Mouse (Mus musculus) hematopoietic stem cell, adult 5-6 weeks (primary cell): ENCODE data around the gene Larp4. TPM values are rescaled to one million over a fixed set of nuclear protein-coding genes. Genes with fewer than 3 reads are reported as not detected.
A peak's percentile ranks its signal among the peaks of the same experiment; 100 is the strongest.

ENCODE experiments used
- ATAC-seq, 2 experiments: fragments of 125-278 bp in 1 of 2; replicated peaks in 1 of 2; 2 replicates each; pipeline ENCODE4 v1.8.0; 2016 to 2017; ENCODE audit warnings: inconsistent platforms in 2 of 2, mild to moderate bottlenecking in 2 of 2, moderate number of reproducible peaks in 2 of 2, low read depth in 1 of 2, moderate TSS enrichment in 1 of 2; ENCODE audit not compliant: low FRiP score in 2 of 2, poor library complexity in 2 of 2, severe bottlenecking in 2 of 2, insufficient read depth in 1 of 2, low TSS enrichment in 1 of 2
- total RNA-seq: library from RNA; stranded (forward); fragments of 172-1452, 232-1000 nt; gene quantifications from 2 replicates; pipeline ENCODE4 v1.2.3, GENCODE M21; 2017

Larp4 gene
- total RNA-seq, 1 experiment from 2014 or later, result 94.0 TPM

DNA sequence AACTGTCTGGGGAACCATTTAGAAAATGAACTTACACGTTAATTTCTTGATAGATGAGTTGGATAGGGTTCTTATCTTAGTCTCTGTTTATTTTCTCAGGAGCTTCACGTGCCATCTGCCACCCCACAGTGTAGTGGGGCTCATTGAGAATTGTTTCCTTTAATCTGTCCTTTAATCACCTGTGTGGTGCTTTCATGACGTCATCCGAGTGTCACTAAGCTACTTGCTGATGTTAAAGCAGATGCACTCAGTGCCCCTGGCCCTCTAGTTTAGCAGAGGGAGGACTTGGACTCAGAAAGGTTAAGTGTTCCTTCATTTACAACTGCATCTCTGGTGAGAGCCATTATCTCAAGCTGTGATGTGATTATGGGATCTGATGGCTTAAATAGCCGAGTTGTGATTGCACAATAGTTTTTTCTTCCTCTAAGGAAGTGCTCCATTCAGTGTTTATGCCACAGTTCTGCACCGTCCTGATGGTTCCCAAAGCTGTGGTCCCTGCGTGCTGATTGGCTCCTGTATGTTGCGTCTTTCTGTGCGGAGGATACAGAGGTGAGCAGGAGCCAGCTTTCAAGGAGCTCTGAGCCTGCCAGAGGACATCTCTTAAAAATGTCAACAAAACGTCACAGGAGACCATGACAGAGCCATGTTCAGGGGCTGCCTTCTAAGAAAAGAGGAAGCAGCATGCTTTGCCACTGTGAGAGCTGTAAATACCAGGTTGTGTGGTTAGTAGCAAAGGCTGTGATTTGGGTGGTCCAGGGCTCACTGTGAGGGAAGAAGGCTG is 71.6 kb downstream of the Larp4 start:
- ATAC-seq, result peak; percentile 73 to 80

GRCm38 (mm10) chr15:100042048-100042400 is 72.2 kb downstream of the Larp4 start:
- ATAC-seq, result no peak

- no peak for ATAC-seq
These were observed 75.7 kb downstream of the Larp4 start for GRCm38 (mm10) chr15:100045576-100045975.

DNA sequence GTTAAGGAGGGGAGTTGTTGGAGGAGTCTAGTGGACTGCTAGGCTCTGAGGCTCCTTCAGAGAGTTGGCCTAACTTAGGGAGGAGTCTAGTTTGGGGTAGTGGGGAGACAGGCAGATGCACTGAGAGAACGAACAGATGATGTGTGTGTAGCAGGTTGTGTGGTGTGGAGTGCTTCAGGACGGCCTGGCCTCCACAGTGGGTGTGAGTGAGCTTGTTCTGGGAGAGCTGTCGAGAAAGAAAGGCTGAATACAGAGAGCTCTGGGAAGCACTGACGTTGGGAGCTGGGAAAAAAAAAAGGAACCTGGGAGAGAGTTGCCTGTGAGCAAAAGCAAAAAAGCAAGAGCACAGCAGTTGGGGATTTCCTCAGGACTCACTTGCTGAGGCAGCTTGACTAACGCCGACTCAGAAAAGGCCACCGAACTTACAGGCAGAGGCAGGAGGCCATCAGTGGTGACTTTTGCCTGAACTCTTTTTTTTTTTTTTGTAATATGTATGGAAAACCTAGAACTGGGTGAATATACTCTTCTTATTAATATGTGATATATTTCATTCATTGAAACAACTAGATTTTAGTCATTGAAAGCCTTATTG is 79.7 kb downstream of the Larp4 start:
- ATAC-seq, result no peak

- ATAC-seq, result no peak
These were observed 81.1 kb downstream of the Larp4 start for GRCm38 (mm10) chr15:100050940-100051339.

- no peak for ATAC-seq
These were observed 82.9 kb downstream of the Larp4 start for GRCm38 (mm10) chr15:100052726-100053125.

- no peak for ATAC-seq
These were observed 86.6 kb downstream of the Larp4 start for GRCm38 (mm10) chr15:100056397-100056908.

DNA sequence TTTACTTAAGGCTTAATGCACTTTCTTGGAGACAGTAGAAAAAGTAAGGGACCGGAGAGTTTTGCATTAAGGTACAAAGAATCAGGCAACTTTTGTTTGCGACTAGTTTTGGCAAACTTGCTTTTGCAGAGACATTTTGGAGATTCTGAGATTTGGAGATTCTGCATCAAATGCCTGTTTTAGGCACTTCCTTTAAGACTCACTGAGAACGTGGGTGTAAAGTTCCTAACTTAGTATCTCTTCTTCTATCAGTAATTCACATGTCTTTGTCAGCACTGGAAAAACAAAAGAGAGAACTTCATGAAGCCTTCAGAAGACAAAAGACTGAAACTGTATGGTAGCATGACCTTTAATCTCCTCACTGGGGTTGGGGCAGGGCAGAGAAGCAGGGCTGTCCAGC is 87.8 kb downstream of the Larp4 start:
- no peak for ATAC-seq

- ATAC-seq, result peak in 1 of 2 experiments; percentile 14; a peak in 1 of 4 replicates
These were observed 88.3 kb downstream of the Larp4 start for GRCm38 (mm10) chr15:100058143-100058542.

- no peak for ATAC-seq
These were observed 89.0 kb downstream of the Larp4 start for GRCm38 (mm10) chr15:100058912-100059311.

DNA sequence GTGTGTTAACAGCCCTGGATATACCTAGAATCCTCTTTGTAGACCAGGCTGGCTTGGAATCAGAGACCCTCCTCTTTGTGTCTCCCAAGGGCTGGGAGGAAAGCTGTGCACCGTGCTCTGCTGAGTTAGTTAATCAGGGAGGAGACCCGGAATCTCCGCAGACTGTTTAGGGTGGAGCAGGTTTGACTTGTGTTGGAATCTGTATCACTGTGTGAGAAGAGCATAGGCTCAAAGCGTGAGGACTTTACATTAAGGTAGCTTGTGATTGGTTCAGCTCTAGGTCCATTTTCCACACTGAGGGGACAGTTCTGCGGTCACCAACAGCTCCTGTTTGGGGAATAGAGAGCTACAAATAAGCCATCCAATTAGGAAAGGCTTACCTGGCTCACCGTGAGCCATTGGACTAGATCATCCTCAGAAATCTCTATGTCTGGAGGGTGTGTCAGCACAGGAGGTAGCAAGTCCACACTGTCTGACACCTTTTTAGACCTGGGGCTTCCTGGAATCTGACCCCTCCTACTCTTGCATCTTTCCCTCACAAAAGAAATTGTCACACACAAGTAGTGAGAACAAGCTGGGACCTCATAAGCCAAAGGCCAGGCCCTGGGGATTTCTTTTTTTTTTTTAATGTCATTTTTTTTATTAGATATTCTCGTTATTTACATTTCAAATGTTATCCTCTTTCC is 89.9 kb downstream of the Larp4 start:
- no peak for ATAC-seq

DNA sequence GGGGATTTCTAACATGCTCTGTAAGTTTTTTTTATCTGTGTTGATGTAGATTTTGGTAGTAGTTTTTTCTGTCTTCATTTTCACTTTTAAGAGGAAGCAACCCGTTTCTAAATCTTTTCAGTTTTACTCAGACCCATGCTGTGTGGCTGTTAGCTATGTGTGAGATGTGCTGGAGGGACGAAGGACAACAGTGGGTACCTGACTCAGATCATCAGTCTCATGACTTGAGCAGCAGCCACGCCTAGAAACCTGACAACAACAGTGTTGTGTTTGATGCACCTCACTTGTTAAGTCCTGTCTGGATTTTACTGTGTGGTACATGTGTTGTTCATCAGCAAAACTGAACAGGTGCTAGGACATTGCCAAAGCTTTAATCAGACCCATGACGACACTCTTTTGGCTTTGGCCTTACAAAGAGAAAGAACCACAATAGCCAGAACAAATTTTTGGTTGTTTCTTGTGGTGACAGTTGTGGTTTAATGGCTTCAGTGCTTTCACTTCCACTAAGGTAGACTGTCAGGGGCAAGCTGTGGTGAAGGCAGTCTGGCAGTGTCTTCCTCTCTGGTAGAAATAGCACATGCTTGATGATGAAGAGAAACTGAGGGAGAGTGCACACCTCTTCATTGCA is 90.8 kb downstream of the Larp4 start:
- peak in 1 of 2 experiments; percentile 46; a peak in 1 of 4 replicates for ATAC-seq

- no peak for ATAC-seq
These were observed 91.5 kb downstream of the Larp4 start for GRCm38 (mm10) chr15:100061377-100061776.

GRCm38 (mm10) chr15:100063229-100063773 is 93.4 kb downstream of the Larp4 start:
- ATAC-seq, result no peak
